Mouse (Mus musculus) E14TG2a.4 (cell line): ENCODE measurements around the gene Shroom4.

Source experiments
- H3K27me3 ChIP-seq: 2 replicates; pipeline ENCODE4 v1.6.1; 2014; ENCODE audit warnings: low read length, control low read depth; ENCODE audit not compliant: insufficient read depth
- H3K36me3 ChIP-seq: 2 replicates; pipeline ENCODE4 v1.6.1; 2014; ENCODE audit warnings: low read length, control low read depth; ENCODE audit not compliant: insufficient read depth
- H3K4me1 ChIP-seq: replicated peaks from 2 replicates; pipeline ENCODE4 v1.6.1; 2014; ENCODE audit warnings: low read depth, low read length, control low read depth
- H3K4me3 ChIP-seq: replicated peaks from 2 replicates; pipeline ENCODE4 v1.5.1; 2014; ENCODE audit warnings: mild to moderate bottlenecking, low read length
- H3K9me3 ChIP-seq: 2 replicates; pipeline ENCODE4 v1.6.1; 2014; ENCODE audit warnings: low read length, control low read depth
- CTCF ChIP-seq: conservative IDR thresholded peaks from 2 replicates; pipeline ENCODE4 v1.5.1; 2014; ENCODE audit warnings: low read length
- NANOG ChIP-seq: IDR thresholded peaks from 2 replicates; pipeline ENCODE4 v1.6.1; 2014; ENCODE audit warnings: borderline replicate concordance, low read length, mixed read lengths
- POU5F1 ChIP-seq: IDR thresholded peaks from 2 replicates; pipeline ENCODE4 v1.6.1; 2014; ENCODE audit warnings: low read length, borderline replicate concordance

Shroom4 gene

GRCm38 (mm10) chrX:6475177-6475576 lies 75.5 kb downstream of the Shroom4 start:
- Histone ChIP-seq H3K4me3 (no peak overlapping the region), H3K4me1 (no peaks in the 10 kb centered on the region), H3K27me3 (no peaks in the 10 kb centered on the region), H3K36me3 (no peaks in the 10 kb centered on the region), H3K9me3 (no peaks in the 10 kb centered on the region)
- no peak for TF ChIP-seq POU5F1
- TF ChIP-seq CTCF = peak; percentile 29

- H3K27me3 ChIP-seq = no peaks in the 10 kb centered on the region
- H3K9me3 ChIP-seq = peaks cover 32% of the 10 kb centered on the region
- TF ChIP-seq POU5F1 (no peak), CTCF (no peak), NANOG (no peak)
- 0 out of 2 replicates have a peak, but pooled peaks cover 4% of the 10 kb centered on the region for H3K36me3 ChIP-seq
- no peaks in the 10 kb centered on the region for H3K4me1 ChIP-seq
- no peak overlapping the region for H3K4me3 ChIP-seq
Measured at GRCm38 (mm10) chrX:6482268-6482667, 82.6 kb downstream of the Shroom4 start.

- H3K36me3 ChIP-seq = 0 out of 2 replicates have a peak, but pooled peaks cover 4% of the 10 kb centered on the region
- H3K9me3 ChIP-seq = peaks cover 32% of the 10 kb centered on the region
- no peak overlapping the region for H3K4me3 ChIP-seq
- TF ChIP-seq CTCF (no peak), POU5F1 (no peak), NANOG (no peak)
- no peaks in the 10 kb centered on the region for H3K27me3 ChIP-seq
- H3K4me1 ChIP-seq = no peaks in the 10 kb centered on the region
Measured at GRCm38 (mm10) chrX:6483817-6484216, 84.2 kb downstream of the Shroom4 start.

- H3K36me3 ChIP-seq = no peaks in the 10 kb centered on the region
- TF ChIP-seq POU5F1 (no peak), NANOG (no peak), CTCF (no peak)
- no peak overlapping the region for H3K4me3 ChIP-seq
- H3K9me3 ChIP-seq = no peaks in the 10 kb centered on the region
- no peaks in the 10 kb centered on the region for H3K4me1 ChIP-seq
- no peaks in the 10 kb centered on the region for H3K27me3 ChIP-seq
Measured at GRCm38 (mm10) chrX:6490433-6490832, 90.8 kb downstream of the Shroom4 start.

- Histone ChIP-seq H3K4me3 (no peak overlapping the region), H3K9me3 (no peaks in the 10 kb centered on the region), H3K4me1 (no peaks in the 10 kb centered on the region), H3K36me3 (no peaks in the 10 kb centered on the region), H3K27me3 (no peaks in the 10 kb centered on the region)
- TF ChIP-seq NANOG (no peak), POU5F1 (no peak), CTCF (no peak)
Measured at GRCm38 (mm10) chrX:6495456-6495855, 95.8 kb downstream of the Shroom4 start.

GRCm38 (mm10) chrX:6496374-6496773 lies 96.7 kb downstream of the Shroom4 start:
- Histone ChIP-seq H3K4me1 (no peaks in the 10 kb centered on the region), H3K9me3 (no peaks in the 10 kb centered on the region), H3K27me3 (no peaks in the 10 kb centered on the region), H3K36me3 (no peaks in the 10 kb centered on the region), H3K4me3 (no peak overlapping the region)
- TF ChIP-seq POU5F1 = no peak
- TF ChIP-seq CTCF = no peak
- TF ChIP-seq NANOG = no peak

- Histone ChIP-seq H3K36me3 (no peaks in the 10 kb centered on the region), H3K27me3 (no peaks in the 10 kb centered on the region), H3K4me1 (no peaks in the 10 kb centered on the region), H3K4me3 (no peak overlapping the region), H3K9me3 (no peaks in the 10 kb centered on the region)
- TF ChIP-seq POU5F1 = no peak
- TF ChIP-seq NANOG = no peak
- no peak for TF ChIP-seq CTCF
Measured at GRCm38 (mm10) chrX:6501850-6502249, 102.2 kb downstream of the Shroom4 start.

- Histone ChIP-seq H3K4me3 (no peak overlapping the region), H3K4me1 (no peaks in the 10 kb centered on the region), H3K36me3 (no peaks in the 10 kb centered on the region), H3K9me3 (no peaks in the 10 kb centered on the region), H3K27me3 (no peaks in the 10 kb centered on the region)
- TF ChIP-seq NANOG (no peak), POU5F1 (no peak), CTCF (no peak)
Measured at GRCm38 (mm10) chrX:6517217-6517616, 117.6 kb downstream of the Shroom4 start.

- no peaks in the 10 kb centered on the region for H3K9me3 ChIP-seq
- H3K4me3 ChIP-seq = no peak overlapping the region
- H3K36me3 ChIP-seq = no peaks in the 10 kb centered on the region
- no peak for TF ChIP-seq NANOG
- TF ChIP-seq CTCF = no peak
- no peak for TF ChIP-seq POU5F1
- H3K27me3 ChIP-seq = no peaks in the 10 kb centered on the region
- no peaks in the 10 kb centered on the region for H3K4me1 ChIP-seq
Measured at GRCm38 (mm10) chrX:6518421-6518820, 118.8 kb downstream of the Shroom4 start.
